Mouse (Mus musculus) splenic B cell, adult 2 months (primary cell): Measurements from ENCODE around the gene Clstn1.
"Not testable (repeated sequence)": the region's sequence is repeated elsewhere in the genome, so short reads cannot be mapped to it uniquely, and the experiment has no call there.

ENCODE experiments used
- DNase-seq: peaks from one replicate; pipeline ENCODE4 v3.0.0-alpha.2; 2011; ENCODE audit warnings: low read depth, low spot score
- H3K27me3 ChIP-seq: 2 replicates; pipeline ENCODE4 v1.6.1; 2012; ENCODE audit warnings: mild to moderate bottlenecking, low read length, moderate library complexity, mixed read lengths; ENCODE audit not compliant: control insufficient read depth, poor library complexity, insufficient read depth, severe bottlenecking
- H3K36me3 ChIP-seq: 2 replicates; pipeline ENCODE4 v1.6.1; 2012; ENCODE audit warnings: mild to moderate bottlenecking, low read length, moderate library complexity, mixed read lengths; ENCODE audit not compliant: control insufficient read depth, poor library complexity, insufficient read depth, severe bottlenecking

Gene Clstn1

GRCm38 (mm10) chr4:149601484-149601883, 15.2 kb downstream of the Clstn1 start:
- no peaks in the 10 kb centered on the region; the same call in 1 of the 2 replicates for H3K36me3 ChIP-seq
- DNase-seq = no peak
- H3K27me3 ChIP-seq = no peaks in the 10 kb centered on the region

DNA sequence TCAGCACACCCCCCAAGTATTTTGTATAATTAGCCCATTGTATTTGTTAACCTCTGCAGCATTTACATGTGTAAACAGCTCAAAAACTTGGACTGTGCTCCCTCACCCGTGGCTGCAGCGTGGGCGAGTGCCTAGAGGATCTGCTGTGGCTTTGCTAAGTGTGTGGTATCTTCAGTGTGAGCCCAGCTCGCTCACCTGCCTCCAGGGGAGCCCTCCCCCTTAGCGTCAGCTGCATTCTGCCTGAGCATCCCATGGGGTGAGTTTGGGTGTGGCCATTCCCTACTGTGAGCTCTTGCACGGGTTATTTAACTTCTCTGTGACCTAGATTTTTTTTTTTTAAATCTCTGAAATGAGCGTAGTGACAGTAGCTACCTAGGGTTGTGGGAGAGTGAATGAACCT, 16.0 kb downstream of the Clstn1 start:
- Histone ChIP-seq H3K36me3 (no peaks in the 10 kb centered on the region; the same call in 1 of the 2 replicates), H3K27me3 (no peaks in the 10 kb centered on the region)
- DNase-seq = no peak

GRCm38 (mm10) chr4:149603860-149604259, 17.6 kb downstream of the Clstn1 start:
- DNase-seq = no peak
- H3K27me3 ChIP-seq = no peaks in the 10 kb centered on the region
- no peaks in the 10 kb centered on the region; the same call in 1 of the 2 replicates for H3K36me3 ChIP-seq

DNA sequence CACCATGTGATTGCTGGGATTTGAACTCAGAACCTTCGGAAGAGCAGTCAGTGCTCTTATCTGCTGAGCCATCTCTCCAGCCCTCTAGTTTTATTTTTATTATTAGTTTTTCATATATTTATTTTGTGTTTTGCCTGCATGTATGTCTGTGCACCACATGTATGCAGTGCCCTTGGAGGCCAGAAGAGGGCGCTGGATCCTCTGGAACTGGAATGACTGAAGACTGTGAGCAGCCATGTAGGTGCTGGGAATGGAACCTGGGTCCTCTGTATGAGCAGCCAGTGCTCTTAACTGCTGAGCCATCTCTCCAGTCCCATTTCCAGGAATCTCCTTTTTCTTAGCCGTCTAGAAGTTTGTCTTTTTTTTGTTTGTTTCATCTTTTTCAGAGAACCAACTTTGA, 18.2 kb downstream of the Clstn1 start:
- Histone ChIP-seq H3K27me3 (no peaks in the 10 kb centered on the region), H3K36me3 (no peaks in the 10 kb centered on the region; the same call in 1 of the 2 replicates)
- DNase-seq = no peak

- DNase-seq = no peak
- no peaks in the 10 kb centered on the region for H3K27me3 ChIP-seq
- H3K36me3 ChIP-seq = no peaks in the 10 kb centered on the region; the same call in 1 of the 2 replicates
Observed at GRCm38 (mm10) chr4:149606056-149606455, 19.8 kb downstream of the Clstn1 start.

- H3K27me3 ChIP-seq = no peaks in the 10 kb centered on the region
- DNase-seq = no peak
- no peaks in the 10 kb centered on the region; the same call in 1 of the 2 replicates for H3K36me3 ChIP-seq
Observed at GRCm38 (mm10) chr4:149606766-149607358, 20.6 kb downstream of the Clstn1 start.

DNA sequence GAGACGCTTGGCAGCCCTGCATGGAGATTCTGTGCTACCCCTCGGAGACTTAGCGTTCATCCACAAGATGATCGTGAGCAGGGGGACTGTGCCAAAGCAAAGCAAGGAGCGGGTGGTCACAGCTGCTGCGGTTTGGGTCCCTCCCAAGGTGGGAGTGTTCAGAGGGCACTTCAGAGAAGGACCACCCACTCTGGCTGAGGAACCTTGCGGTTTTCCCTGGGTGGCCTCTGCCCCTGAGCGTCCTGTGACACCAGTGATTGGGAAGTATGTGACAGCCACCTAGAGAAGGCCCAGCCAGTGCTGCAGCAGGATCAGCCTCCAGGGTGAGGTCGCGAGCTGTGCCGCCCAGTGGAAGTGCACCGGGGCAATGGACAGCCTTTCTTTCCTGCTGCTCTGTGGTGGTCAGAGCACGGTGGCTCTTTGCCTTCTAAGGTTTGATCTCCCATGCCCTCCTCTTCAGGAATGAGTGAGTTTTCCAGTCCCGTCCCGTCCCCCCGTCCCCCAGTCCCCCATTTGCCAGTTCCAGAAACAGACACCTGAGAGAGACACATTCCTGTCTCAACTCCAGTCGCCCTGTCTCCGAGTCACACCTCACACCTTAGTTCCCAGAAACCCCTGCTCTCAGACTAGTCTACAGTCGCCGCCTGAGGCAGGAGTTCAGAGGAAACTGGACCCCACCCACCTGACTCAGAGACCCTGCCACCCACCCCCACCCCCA, 21.5 kb downstream of the Clstn1 start:
- no peak for DNase-seq
- no peaks in the 10 kb centered on the region for H3K36me3 ChIP-seq
- H3K27me3 ChIP-seq = no peaks in the 10 kb centered on the region

- H3K36me3 ChIP-seq = no peaks in the 10 kb centered on the region
- H3K27me3 ChIP-seq = no peaks in the 10 kb centered on the region
- no peak for DNase-seq
Observed at GRCm38 (mm10) chr4:149608309-149608638, 22.0 kb downstream of the Clstn1 start.

DNA sequence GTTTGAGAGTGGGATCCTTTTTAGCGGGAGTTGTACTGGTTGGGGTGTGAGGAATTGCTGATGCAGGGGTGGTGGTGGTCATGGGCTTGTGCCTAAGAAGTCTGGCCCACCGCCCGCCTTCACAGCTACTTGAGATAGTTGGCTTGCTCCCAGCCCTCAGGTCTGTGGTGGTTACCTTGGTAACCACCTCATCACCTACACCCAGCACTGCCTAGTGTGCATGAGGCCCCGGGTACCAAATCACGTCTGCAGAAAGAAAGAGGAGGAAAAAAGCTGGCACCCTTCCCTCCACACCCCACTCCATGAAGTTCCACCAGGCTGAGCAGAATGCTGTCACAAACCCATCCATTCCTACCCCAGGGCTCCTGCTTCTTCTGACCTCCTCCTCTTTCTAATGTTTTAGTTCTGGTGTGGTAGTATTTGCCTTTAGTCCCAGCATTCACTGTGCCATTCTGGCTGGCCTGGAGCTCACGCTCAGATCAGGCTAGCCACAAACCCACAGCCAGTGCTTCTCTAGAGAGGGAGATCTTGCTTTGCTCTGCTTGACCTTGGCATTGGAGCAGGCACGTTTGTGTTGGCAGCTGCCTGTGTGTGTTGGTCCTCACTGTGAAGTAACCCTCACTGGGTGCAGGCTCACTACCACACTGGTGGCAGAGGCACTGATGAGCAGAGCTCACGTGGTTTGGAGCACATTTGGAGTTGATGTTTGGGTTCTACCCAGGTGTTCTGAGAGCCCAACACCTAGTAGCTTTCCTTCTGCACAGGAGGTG, 23.2 kb downstream of the Clstn1 start:
- Histone ChIP-seq H3K27me3 (no peaks in the 10 kb centered on the region), H3K36me3 (no peaks in the 10 kb centered on the region)
- DNase-seq = no peak

- H3K36me3 ChIP-seq = no peaks in the 10 kb centered on the region
- no peaks in the 10 kb centered on the region for H3K27me3 ChIP-seq
- DNase-seq = peak; percentile 64
Observed at GRCm38 (mm10) chr4:149611376-149612044, 25.2 kb downstream of the Clstn1 start.

DNA sequence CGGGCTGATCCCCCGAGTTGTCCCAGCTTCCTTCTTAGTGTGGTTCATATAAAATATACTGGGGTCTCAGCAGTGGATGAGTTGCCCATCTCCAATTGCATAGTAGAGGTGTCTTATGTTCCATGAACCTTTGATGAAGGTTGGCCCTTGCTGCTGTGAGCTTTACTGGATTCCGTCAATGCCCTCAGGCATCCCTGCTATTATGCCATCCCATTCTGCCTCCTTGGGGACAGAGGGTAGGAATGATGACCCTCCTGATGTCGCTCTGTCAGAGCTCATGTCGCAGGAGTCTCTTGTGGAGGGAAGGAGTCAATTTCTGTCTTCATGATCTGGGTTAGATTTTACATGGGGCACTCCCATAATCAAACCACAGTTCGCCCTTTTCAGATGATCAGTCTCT, 27.2 kb downstream of the Clstn1 start:
- DNase-seq, H3K36me3 ChIP-seq, H3K27me3 ChIP-seq: not testable (repeated sequence)

GRCm38 (mm10) chr4:149614869-149615268, 28.6 kb downstream of the Clstn1 start:
- Histone ChIP-seq H3K36me3 (no peaks in the 10 kb centered on the region), H3K27me3 (no peaks in the 10 kb centered on the region)
- no peak for DNase-seq

GRCm38 (mm10) chr4:149616999-149617398, 30.7 kb downstream of the Clstn1 start:
- H3K36me3 ChIP-seq, H3K27me3 ChIP-seq: not testable (repeated sequence)

GRCm38 (mm10) chr4:149619988-149620387, 33.7 kb downstream of the Clstn1 start:
- H3K36me3 ChIP-seq = no peaks in the 10 kb centered on the region
- no peaks in the 10 kb centered on the region for H3K27me3 ChIP-seq
- no peak for DNase-seq

More at GRCm38 (mm10) chr4:149616999-149617398, 30.7 kb downstream of the Clstn1 start:
- DNase-seq = not testable (repeated sequence)

GRCm38 (mm10) chr4:149621286-149621685, 35.0 kb downstream of the Clstn1 start:
- no peak for DNase-seq
- no peaks in the 10 kb centered on the region for H3K27me3 ChIP-seq
- H3K36me3 ChIP-seq = no peaks in the 10 kb centered on the region
